Mouse (Mus musculus) erythroblast, embryonic 14.5 days (primary cell): ENCODE data around the gene D6Wsu163e. TPM values are rescaled to one million over a fixed set of nuclear protein-coding genes. Genes with fewer than 3 reads are reported as not detected.

ENCODE experiments used
- H3K27me3 ChIP-seq: 2 replicates; pipeline ENCODE4 v1.6.1; 2012; ENCODE audit warnings: inconsistent platforms; ENCODE audit not compliant: control insufficient read depth
- H3K36me3 ChIP-seq: 2 replicates; pipeline ENCODE4 v1.6.1; 2012; ENCODE audit warnings: mild to moderate bottlenecking, inconsistent platforms; ENCODE audit not compliant: control insufficient read depth
- H3K4me1 ChIP-seq: 2 replicates; pipeline ENCODE4 v1.6.1; 2012; ENCODE audit warnings: inconsistent platforms; ENCODE audit not compliant: control insufficient read depth
- H3K4me3 ChIP-seq: replicated peaks from 2 replicates; pipeline ENCODE3; 2012; ENCODE audit warnings: moderate library complexity, mild to moderate bottlenecking, inconsistent platforms
- H3K9me3 ChIP-seq: 2 replicates; pipeline ENCODE4 v1.6.1; 2012; ENCODE audit warnings: low read length, inconsistent platforms, mixed read lengths; ENCODE audit not compliant: control insufficient read depth
- GATA1 ChIP-seq: IDR thresholded peaks from 2 replicates; pipeline ENCODE4 v1.6.1; 2012; ENCODE audit warnings: low read length, inconsistent platforms, mixed read lengths
- TAL1 ChIP-seq: IDR thresholded peaks from 3 replicates; pipeline ENCODE4 v1.6.1; 2012; ENCODE audit warnings: low read length, inconsistent platforms, mixed read lengths
- polyA plus RNA-seq: library from polyadenylated mRNA; stranded (reverse); fragments of >175 nt; gene quantifications from 2 replicates; pipeline ENCODE4 v1.2.3, GENCODE M21; 2012

The D6Wsu163e gene
- polyA plus RNA-seq, 1 experiment: 0.33 TPM

GRCm38 (mm10) chr6:126995494-126995893 lies 55.7 kb downstream of the D6Wsu163e start:
- no peak overlapping the region for H3K4me3 ChIP-seq
- H3K4me1 ChIP-seq: no peaks in the 10 kb centered on the region
- H3K36me3 ChIP-seq: no peaks in the 10 kb centered on the region
- H3K9me3 ChIP-seq: no peaks in the 10 kb centered on the region
- TF ChIP-seq GATA1: no peak
- TF ChIP-seq TAL1: no peak
- no peaks in the 10 kb centered on the region for H3K27me3 ChIP-seq

- Histone ChIP-seq H3K27me3 (no peaks in the 10 kb centered on the region), H3K4me3 (no peak overlapping the region), H3K9me3 (no peaks in the 10 kb centered on the region), H3K4me1 (no peaks in the 10 kb centered on the region), H3K36me3 (no peaks in the 10 kb centered on the region)
- no peak for TF ChIP-seq GATA1
- no peak for TF ChIP-seq TAL1
Observed at GRCm38 (mm10) chr6:126996399-126996798, 56.6 kb downstream of the D6Wsu163e start.

- Histone ChIP-seq H3K36me3 (no peaks in the 10 kb centered on the region), H3K4me3 (no peak overlapping the region), H3K4me1 (no peaks in the 10 kb centered on the region), H3K9me3 (no peaks in the 10 kb centered on the region), H3K27me3 (no peaks in the 10 kb centered on the region)
- TF ChIP-seq GATA1: no peak
- TF ChIP-seq TAL1: no peak
Observed at GRCm38 (mm10) chr6:127005646-127006045, 65.9 kb downstream of the D6Wsu163e start.

- Histone ChIP-seq H3K27me3 (no peaks in the 10 kb centered on the region), H3K36me3 (no peaks in the 10 kb centered on the region), H3K4me1 (no peaks in the 10 kb centered on the region), H3K4me3 (no peak overlapping the region), H3K9me3 (no peaks in the 10 kb centered on the region)
- TF ChIP-seq TAL1 (no peak), GATA1 (no peak)
Observed at GRCm38 (mm10) chr6:127006551-127006950, 66.8 kb downstream of the D6Wsu163e start.

GRCm38 (mm10) chr6:127010021-127010420 lies 70.3 kb downstream of the D6Wsu163e start:
- Histone ChIP-seq H3K36me3 (no peaks in the 10 kb centered on the region), H3K27me3 (no peaks in the 10 kb centered on the region), H3K4me1 (no peaks in the 10 kb centered on the region), H3K9me3 (no peaks in the 10 kb centered on the region), H3K4me3 (no peak overlapping the region)
- TF ChIP-seq GATA1: no peak
- no peak for TF ChIP-seq TAL1

GRCm38 (mm10) chr6:127011947-127012535 lies 72.3 kb downstream of the D6Wsu163e start:
- Histone ChIP-seq H3K4me3 (no peak overlapping the region), H3K27me3 (no peaks in the 10 kb centered on the region), H3K4me1 (no peaks in the 10 kb centered on the region), H3K9me3 (no peaks in the 10 kb centered on the region), H3K36me3 (no peaks in the 10 kb centered on the region)
- TF ChIP-seq TAL1 (no peak), GATA1 (no peak)

- TF ChIP-seq TAL1: no peak
- no peak for TF ChIP-seq GATA1
- Histone ChIP-seq H3K27me3 (peaks cover 3% of the 10 kb centered on the region), H3K4me1 (no peaks in the 10 kb centered on the region), H3K9me3 (no peaks in the 10 kb centered on the region), H3K36me3 (no peaks in the 10 kb centered on the region), H3K4me3 (no peak within 1 kb of the TSS)
Observed at GRCm38 (mm10) chr6:127014906-127015770, 75.4 kb downstream of the D6Wsu163e start, which contains the start of gene Fgf6. Fgf6 (plus strand) TSS chr6:127015586.

GRCm38 (mm10) chr6:127019254-127019653 lies 79.5 kb downstream of the D6Wsu163e start:
- no peak for TF ChIP-seq TAL1
- TF ChIP-seq GATA1: no peak

GRCm38 (mm10) chr6:127020431-127020830 lies 80.7 kb downstream of the D6Wsu163e start:
- Histone ChIP-seq H3K4me3 (no peak overlapping the region), H3K36me3 (no peaks in the 10 kb centered on the region)

More at GRCm38 (mm10) chr6:127019254-127019653, 79.5 kb downstream of the D6Wsu163e start:
- no peak overlapping the region for H3K4me3 ChIP-seq
- no peaks in the 10 kb centered on the region for H3K36me3 ChIP-seq
- peaks cover 8% of the 10 kb centered on the region for H3K27me3 ChIP-seq
- H3K4me1 ChIP-seq: no peaks in the 10 kb centered on the region
- H3K9me3 ChIP-seq: no peaks in the 10 kb centered on the region

More at GRCm38 (mm10) chr6:127020431-127020830, 80.7 kb downstream of the D6Wsu163e start:
- TF ChIP-seq GATA1 (no peak), TAL1 (no peak)
- Histone ChIP-seq H3K9me3 (no peaks in the 10 kb centered on the region), H3K4me1 (no peaks in the 10 kb centered on the region), H3K27me3 (peaks cover 8% of the 10 kb centered on the region)
